Mouse (Mus musculus) ovary, postnatal 14 days (tissue): Measurements from ENCODE around the gene Npb.
"Not testable (repeated sequence)": the region's sequence is repeated elsewhere in the genome, so short reads cannot be mapped to it uniquely, and the experiment has no call there.

Experiments used
- DNase-seq: peaks from one replicate; pipeline ENCODE4 v3.0.0; 2022; ENCODE audit warnings: low spot score

Npb gene

DNA sequence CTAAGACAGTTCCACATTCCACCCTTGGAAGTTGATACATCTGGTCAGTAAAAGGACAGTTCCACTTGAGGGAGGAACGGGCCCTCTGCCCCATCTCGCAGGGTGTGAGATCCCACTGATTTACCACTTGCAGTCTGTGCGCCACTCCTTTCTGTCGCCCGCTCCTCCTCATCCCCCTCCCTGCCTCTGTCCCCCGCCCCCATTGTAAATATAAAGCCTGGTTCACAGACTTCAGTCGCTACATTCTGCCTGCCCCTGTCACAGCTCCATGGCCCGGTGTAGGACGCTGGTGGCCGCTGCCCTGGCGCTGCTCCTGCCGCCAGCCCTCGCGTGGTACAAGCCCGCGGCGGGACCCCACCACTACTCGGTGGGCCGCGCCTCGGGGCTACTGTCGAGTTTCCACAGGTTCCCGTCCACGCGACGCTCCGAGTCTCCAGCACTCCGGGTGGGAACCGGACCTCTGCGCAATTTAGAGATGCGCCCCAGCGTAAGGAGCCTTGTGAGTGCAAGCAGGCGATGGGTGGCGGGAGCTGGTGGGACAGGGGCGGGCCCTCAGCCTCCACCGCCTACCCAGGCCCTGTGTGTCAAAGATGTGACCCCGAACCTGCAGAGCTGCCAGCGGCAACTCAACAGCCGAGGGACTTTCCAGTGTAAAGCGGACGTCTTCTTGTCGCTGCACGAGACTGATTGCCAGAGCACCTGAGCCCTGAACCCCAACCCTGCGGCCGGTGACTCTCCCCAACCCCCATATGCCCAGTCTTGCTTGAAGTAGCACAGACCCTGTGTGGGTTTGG, at the start of gene Npb:
TSS of gene Npb (plus strand) at position 237 of the 794 bp plus-strand sequence.
- DNase-seq = no peak

DNA sequence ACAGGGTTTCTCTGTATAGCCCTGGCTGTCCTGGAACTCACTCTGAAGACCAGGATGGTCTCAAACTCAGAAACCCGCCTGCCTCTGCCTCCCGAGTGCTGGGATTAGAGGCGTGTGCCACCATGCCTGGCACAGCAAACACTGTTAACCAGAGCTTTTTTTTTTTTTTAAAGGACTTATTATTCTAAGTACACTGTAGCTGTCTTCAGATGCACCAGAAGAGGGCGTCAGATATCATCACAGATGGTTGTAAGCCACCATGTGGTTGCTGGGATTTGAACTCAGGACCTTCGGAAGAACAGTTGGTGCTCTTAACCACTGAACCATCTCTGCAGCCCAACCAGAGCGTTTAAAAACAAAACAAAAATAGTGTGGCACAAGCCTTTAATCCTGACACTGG, 49.4 kb upstream of the Npb start:
- DNase-seq = not testable (repeated sequence)

DNA sequence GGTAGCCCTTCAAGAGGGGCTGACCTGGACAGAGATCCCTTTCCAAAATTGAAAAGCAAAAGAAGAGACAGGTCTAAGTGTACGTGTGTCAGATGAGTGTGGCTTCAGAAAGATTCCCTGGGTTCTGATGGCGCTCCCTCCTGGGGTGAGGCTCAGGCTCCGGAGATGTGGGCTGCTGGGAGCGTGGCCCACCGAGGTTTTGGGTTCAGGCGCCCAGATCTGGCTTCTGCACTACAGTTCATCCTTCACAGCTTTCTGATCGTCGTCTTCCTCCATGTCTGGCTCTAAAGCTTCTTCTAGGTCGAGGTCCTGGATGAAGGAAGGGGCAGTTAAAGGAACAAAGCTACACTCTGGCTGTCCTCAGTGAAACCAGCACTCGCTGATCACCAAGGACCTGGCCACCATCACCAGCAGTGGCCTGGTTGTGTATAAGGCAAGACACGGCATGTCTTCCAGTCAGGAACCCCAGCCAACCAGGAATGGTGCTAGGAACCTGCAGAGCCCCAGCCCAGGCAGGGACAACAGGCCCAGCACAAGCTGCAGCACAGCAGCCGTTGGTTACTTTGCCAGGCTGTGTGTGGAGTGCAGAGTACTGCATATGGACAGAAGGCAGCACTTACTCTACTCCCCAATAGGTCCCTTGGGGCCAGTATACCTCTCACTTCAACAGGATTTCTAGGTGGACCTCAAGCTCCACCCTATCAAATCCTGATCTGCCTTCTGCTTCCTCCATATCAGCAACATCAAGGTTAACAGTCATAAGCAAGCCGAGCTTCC, 47.1 kb upstream of the Npb start:
- DNase-seq = no peak

DNA sequence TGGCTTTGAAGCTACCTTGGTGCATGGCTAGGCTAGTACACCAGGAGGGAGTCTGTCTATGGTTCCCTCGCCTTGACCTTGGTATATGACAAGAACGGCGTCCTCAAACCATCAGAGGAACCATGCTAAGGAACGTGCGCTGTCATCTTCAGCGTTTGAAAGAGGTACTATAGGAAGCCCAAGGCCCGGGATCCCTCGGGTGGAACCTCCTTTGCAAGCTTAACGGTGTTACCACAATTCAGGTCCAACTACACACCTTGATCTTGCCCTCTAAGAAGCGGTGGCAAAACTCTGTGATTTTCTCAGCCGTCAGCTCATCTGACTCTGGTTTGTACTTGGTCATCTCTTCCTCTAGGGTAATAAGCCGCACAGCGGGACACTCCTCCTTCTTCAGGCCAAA, 45.3 kb upstream of the Npb start:
- DNase-seq = no peak

DNA sequence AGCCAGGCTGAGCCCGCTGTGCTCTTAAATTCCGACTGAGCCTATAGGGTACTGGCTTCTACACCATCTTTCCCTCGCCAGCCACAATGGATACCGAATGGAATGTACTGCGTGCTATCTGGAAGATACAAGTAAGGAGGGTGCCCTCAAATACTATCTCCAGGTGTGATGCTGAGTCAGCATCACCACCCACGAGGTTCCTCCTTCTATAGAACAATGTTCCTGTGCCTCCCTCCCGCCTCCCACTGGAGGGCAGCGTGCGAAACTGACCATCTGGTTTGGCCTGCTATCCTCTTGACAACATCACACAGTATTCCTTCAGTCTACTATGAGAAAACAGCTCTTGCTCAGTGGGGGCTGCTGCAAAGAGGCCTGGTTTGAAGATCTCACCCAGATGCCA, 43.2 kb upstream of the Npb start:
- DNase-seq = no peak

DNA sequence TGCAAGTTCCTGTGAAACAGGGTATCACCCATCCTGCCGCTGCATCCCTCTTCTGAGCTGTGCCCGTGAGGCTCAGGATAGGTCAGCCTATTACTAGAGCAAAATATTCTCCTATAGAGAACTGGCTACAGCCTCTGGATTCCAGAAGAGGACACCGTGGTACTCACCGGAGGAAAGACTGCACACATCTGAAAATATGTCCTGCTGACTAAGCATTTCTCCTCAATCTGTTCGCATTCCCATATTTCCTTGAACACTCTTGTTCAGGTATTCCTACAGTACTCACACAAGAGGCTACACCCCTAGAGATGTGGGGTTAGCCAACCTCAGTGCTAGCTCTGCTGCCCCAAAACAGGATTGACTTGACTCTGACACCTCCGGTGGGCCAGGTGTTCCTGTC, 40.0 kb upstream of the Npb start:
- no peak for DNase-seq

DNA sequence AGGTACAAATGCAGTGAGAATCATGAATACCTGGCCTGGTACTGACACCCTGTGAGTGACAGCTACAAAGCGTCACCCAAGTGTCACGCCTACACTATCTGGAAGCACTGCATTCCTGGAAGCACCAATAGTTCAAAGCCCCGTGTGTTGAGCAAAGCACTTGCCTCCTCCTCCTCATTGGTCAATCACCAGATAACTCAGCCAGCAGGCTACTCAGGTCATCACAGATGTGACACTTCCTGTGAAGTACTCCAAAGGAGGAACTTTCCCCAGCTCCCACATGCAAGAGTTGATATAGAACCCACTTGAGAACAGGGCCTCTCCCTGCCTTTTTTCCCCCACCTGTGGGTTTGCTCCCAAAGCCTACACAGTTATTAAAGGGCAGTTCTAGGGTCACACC, 37.2 kb upstream of the Npb start:
- DNase-seq = no peak

DNA sequence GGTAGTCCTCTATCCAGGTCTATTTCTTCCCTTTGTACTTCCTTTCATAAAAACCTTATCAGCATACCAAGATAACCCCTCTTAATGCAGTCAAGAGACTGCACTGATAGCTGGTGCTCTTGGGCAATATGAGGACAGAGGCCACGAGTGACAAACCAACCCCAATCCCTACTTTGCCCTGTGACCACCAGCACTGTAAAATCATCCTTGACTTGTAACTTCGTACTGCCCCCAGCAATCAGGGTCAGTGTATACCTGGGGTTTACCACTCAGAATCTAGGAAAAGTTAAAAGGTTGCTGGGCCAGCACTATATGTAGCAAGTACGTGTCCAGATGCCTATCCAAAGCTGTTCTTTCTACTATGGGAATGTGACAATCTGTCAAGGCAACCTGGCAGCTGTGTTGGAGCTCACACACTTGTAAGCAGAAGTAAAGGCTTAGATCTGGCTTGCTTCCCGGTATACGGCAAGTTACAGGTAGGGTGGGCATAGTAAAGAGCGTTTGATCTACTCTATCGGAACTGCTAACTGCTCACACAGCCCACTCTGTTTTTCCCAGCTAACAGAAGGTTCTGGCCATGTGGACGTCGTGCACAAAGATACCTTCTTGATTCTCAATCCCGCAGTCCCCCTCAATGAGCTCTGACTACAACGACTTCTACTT, 36.4 kb upstream of the Npb start:
- no peak for DNase-seq

DNA sequence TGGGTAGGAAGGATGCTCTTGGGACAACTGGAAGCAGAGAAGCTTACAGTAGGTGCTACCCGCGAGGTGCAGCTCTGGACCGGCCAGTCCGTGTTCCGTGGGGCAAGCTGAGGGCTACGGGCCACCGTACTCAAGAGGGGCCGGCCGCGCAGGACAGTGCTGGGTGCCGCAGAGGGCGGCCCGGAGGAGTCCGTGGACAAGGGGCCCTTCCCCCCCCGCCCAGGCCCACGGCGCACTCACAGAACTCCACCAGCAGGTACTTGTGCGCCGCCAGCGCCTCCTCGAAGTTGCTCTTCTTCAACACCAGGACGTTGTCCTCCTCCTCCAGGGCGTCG, 35.9 kb upstream of the Npb start:
- DNase-seq = no peak

DNA sequence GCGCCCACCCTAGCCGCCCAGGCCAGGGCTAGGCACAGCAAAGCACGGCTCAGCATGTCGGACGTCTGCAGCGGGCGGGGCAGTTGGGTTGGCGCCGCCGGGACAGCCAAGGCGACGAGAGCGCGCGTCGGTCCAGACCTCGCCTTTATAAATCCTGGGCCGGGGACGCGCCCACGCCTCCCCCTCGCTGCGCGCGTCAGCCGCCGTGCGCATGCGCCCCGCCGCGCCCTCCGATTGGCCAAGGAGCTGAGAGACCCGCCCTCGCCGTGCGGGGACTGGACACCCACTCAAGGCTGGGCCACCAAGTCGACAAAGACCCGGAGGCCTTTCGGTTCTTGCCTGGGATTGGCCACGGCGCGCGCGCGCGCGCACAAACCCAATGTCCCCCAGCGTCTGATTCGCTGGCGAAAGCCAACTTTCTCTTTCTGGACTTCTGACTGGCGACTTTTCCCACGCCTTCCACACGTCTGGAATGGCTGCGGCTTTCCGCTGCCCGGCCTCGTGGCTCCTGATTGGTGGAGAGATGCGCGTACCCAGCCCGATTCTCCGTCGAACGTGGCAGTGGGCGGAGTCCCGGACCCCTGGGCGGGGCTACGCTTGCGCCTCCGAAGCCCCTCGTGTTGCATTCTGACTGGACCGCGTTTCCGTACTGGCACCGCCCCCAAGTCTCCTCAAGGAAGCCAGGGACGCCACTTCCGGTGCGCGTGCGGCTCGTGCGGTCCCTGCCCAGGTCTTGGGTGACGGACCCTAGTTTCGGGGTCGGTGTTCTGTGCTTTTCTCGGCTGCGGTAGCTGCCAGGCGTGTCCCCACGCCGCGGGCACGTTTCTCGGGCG, 35.3 kb upstream of the Npb start, which contains the start of gene P4hb:
TSS of gene P4hb (minus strand) at position 502 of the 833 bp plus-strand sequence.
- peak; percentile 99 for DNase-seq

DNA sequence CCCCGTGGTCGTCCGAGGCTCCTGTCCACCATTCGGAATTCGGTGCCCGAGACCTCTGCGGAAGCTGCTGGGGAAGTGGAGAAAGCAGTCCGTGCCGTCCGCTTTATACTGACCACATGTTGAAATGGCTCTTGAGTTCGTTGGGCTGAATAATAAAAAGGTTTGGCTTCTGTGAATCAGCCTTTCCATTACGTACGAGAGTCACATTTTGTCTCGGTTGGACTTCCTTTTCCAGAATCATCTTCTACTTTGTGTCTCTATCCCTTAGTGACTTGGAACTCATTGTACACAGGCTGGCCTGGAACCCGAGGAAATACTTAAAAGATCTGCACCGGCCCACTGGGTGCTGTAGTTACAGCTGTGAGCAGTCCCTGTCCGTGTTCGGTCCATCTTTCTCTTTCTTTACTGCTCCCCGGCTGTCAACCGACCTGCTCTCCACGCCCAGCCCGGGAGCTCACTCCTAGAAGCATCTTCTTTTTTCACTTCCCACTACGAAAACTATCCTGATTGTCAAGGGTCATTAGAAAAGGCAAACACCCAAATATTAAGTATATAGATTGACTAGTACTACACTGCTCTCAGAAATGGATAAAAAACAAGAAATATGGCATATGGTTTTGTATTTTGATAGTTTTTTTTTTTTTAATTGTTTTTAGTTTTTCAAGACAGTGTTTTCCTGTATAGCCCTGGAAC, 34.5 kb upstream of the Npb start:
- no peak for DNase-seq

DNA sequence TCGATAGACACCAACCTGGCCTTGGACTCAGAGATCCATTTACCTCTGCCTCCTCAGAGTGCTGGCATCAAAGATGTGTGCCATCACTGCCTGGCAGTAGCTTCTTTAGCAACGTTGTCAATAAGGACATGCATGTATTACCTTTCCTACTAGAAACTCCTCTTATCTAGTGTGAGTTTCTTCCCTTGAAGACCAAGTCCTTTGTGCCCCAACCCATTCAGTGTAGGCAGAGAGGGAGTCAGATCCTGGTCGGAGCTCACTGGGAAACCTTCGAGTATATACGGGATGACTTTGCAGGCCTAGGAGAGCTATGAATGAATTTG, 34.0 kb upstream of the Npb start:
- DNase-seq = no peak

DNA sequence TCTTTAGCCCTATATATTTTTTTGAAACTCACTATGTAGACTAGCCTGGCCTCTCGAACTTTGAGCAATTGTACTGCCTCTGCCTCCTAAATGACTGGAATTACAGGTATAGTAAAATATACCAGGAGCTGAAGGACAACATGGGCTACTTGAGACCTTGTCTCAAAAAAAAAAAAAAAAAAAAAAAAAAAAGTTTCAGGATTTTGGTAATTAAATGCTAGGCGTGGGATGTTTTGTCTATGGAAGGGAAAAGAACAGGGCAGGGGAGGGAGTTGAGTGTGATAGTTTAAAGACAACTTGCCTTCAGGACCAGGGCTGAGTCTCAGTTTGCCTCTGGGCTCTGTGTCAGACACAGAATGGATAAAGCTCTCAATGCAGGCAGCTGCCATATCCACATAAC, 33.2 kb upstream of the Npb start:
- DNase-seq = no peak

DNA sequence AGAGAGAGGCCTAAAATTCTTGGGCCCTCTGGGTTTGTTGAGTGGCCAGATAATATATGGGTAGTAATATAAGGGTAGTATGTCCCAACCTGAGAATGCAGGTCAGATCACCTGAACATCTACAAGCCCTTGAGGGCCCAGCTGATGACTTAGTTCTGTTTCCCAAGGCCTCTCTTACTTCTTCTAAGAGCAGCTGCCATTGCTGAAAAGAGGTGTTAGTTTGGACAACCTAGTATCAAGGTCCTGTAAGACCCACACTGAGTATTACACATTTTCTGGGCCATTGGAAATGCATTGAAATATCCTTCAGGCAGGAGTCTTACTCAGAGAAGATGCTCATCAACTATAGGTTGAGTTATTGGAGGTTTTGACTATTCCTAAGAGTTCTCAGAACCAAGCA, 32.3 kb upstream of the Npb start:
- DNase-seq = no peak

DNA sequence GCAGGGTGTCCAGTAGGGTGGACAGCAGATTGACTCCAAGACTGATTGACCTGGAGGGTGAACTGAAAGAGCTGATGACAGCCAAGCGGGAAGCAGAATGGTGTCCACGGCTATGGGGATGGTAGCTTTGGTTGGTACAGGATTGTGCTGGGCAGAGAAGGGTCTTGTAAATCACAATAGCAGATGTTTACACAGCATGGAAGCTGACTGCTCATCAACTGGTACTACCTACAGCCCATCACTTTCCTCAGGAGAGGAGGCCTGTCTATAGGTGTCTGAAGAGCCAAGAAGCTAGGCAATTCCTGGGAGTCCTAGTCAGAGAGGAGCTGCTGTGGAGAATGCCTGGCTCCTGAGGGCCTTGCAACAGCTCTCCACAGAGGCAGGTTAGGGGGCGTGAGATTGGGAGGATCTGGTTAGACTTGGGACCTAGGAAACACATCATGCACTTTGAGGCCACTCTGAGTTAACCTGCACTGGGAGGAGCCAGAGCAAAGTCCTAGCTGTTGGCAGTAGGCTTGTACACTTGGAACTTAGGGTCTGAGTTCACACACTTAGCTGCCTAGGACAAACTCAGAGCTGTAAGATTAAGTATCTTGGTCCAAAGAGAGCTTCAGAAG, 31.8 kb upstream of the Npb start:
- DNase-seq = no peak

DNA sequence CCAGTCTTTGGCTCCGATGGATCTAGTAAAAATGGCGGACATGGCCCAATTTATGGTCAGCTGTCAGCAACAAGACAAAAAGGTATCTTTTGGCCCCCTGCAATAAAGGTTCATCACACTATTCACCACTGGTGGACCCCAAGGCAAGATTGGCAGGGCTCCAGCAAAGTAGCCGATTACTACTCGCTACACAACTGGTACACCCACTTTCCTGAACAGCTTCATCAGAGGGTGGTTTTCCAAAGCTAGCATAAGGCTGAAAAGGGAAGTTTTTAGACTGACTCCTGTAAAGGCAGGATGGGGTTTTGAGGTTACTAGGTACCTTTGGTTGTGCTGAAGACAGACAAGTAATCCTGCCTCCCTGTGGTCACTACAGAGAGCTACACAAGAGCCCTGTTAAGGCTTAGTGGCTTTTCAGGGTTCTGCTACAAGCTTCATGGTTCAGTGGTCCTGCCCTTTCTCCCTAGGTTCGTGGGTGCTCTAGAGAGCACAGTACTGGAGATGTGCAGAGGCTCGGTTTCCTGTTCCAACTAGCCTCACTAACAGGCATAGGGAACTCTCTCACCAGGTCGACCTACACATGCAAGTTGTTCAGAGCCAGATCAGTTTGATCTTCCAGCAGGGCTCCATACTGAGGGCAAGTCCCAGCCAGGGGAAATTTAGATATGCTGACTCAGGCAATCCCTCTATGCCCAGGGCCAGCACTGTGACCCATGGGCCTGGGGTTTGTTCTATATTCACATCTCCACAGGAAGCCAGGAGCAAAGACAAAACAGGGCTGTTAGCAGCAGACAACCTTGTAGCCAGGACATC, 30.9 kb upstream of the Npb start:
- no peak for DNase-seq

DNA sequence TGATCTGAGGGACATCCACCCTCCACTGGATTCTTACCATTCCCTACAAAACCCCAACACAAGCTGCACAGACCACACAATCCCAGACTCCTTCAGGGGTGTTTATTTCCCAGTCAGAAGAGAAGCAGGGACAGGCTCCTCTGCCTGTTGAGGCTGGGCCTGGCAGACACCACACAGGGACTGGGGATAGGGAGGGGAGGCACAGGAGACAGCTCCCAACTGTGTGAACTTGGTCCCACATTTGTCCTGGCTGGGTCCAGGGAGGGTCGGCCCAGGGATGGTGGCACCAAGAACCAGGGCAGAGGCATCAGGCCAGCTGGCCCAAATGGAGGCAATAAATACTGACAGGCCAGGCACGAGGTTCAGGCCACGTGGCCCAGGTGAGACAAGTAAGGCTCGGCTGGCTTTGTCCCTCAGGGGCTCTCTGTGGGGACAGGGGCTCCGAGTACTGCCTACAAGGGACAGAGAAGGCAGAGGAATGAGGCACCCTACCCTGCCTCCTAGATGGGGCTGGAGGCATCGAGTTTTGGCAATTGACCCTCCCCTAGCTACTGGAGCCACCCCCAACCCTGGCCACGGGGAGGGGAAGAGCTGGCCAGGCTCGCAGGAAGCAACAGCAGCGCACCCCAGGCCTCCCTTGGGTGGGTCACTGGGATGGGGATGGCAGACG, 30.1 kb upstream of the Npb start:
- DNase-seq = no peak

DNA sequence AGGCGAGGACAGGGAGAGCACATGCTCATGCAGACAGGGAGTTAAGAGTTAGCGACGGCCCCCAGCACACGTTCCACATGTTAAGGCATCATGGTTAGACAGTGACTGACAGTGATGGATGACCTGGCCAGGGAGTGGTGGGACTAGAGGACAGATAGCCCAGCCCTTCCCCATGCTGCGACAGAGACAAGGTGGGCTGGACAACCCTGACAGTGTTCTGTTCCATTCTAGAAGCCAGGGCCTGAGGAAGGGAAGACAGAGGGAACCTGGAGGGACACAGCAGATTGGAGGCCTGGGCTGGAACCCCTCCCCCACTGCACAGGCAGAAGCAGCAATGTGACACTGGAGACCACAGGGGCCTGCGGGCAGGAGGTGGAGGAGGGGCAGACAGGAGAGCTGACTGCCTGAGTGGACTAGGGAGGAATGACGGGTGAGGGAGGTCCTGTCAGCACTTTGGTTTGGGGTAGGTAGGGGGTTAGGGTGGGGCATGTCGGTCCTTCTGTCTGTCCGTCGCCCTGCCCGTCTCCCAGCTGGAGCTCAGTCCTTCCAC, 29.5 kb upstream of the Npb start:
- no peak for DNase-seq

DNA sequence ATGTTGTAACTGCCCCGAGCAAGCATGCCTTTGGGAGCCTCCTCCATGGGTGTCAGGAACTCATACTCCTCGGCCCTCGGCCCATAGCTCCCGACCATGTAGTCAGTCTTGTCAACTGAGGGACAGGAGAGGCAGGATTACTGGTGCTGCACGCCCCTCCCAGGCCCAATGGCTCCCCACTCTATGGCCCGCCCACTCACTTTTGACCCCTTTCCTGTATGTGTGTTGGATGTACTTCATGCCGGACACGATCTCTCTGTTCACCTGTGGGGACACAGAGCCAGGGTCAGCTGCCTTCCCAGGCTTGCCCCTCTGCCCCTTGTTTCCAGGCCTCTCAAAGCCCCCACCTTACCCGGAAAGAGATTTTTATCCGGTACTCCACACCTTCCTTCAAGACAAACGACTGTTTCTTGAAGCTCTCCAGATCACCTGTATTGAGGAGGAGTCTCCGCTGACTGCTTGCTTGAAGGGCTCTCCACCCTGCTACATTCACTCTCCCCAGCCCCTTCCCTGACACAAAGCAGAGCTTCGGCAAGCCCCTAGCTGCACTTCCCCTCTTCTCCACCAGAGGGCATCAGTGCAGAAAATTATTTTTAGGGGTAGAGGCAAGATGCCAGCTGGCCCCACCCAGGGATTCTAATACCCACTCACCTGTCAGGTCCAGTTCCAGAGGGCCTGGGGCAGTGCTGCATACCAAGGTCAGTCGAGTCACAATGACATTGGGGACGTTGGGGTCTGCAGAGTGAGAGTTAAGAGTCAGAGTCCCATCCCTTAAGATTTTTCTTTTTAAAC, 28.8 kb upstream of the Npb start:
- peak; percentile 63 for DNase-seq
